Mouse (Mus musculus): ENCODE measurements around the gene Gpr107. TPM values are rescaled to one million over a fixed set of nuclear protein-coding genes. Genes with fewer than 3 reads are reported as not detected.

Gpr107 gene
- polyA plus RNA-seq, 1 experiment from 2014 or later: 23.6 TPM

DNA sequence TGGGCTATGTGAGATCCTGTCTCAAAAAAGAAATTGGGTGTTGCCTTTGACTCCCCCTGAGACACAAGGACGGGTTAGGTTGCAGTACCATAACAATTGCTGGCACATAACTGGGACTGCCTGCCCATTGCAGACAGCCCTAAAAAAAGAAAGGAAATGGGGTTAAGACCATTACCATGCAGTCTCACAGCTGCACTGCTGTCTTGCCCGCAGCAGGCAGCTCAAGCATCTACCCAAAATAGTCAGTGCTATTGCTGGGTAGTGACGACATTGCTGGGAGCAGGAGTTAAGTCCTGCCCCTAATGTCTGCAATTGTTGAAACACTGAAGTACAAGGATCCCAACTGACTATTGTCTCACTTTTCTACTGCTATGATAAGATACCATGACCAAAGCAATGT, 37.5 kb downstream of the Gpr107 start:
- Histone ChIP-seq H3K27ac (ENCODE audit: low read depth) (no peak overlapping the region), H3K27me3 (ENCODE audit: insufficient read depth, low read length) (no peaks in the 10 kb centered on the region), H3K36me3 (ENCODE audit: insufficient read depth) (peaks cover 86% of the 10 kb centered on the region), H3K9me3 (ENCODE audit: low read depth, low read length) (no peaks in the 10 kb centered on the region), H3K4me1 (ENCODE audit: insufficient read depth) (no peaks in the 10 kb centered on the region), H3K4me2 (no peak overlapping the region), H3K4me3 (ENCODE audit: low read depth, low read length) (no peak overlapping the region), H3K9ac (no peak overlapping the region)
- ATAC-seq (ENCODE audit: insufficient read depth) (no peak), DNase-seq (no peak)
- TF ChIP-seq CTCF (IDR thresholded peaks at IDR 0.05; ENCODE audit: low read depth): no peak
- WGBS: 89% methylated on average over 3 of the region's 3 CpGs

DNA sequence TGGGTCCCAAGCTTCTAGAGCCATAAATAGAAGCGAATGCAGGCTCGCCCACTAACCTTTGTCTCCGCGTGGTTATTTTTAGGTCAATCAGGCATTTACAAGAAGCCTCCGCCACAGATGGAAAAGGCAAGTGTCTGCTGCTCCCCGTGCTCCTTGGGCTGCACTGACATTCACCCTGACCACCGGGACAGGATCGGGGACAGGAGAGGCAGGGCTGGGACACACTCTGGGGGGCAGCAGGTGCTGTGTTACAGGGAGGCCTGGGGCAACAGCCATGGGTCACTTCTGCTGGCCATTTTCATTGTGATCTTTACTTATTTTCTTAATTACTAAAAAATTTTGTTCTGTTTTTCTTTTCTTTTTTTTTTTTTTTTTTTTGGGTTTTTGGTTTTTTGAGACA, 39.6 kb downstream of the Gpr107 start:
- Histone ChIP-seq H3K4me2 (no peak overlapping the region), H3K36me3 (ENCODE audit: insufficient read depth) (peaks cover 83% of the 10 kb centered on the region), H3K4me3 (ENCODE audit: low read depth, low read length) (no peak overlapping the region), H3K4me1 (ENCODE audit: insufficient read depth) (no peaks in the 10 kb centered on the region), H3K27me3 (ENCODE audit: insufficient read depth, low read length) (no peaks in the 10 kb centered on the region), H3K9ac (no peak overlapping the region), H3K27ac (ENCODE audit: low read depth) (no peak overlapping the region), H3K9me3 (ENCODE audit: low read depth, low read length) (no peaks in the 10 kb centered on the region)
- no peak for TF ChIP-seq CTCF (IDR thresholded peaks at IDR 0.05; ENCODE audit: low read depth)
- WGBS: 79% methylated on average over 8 of the region's 8 CpGs
- no peak for DNase-seq
- ATAC-seq (ENCODE audit: insufficient read depth): no peak

DNA sequence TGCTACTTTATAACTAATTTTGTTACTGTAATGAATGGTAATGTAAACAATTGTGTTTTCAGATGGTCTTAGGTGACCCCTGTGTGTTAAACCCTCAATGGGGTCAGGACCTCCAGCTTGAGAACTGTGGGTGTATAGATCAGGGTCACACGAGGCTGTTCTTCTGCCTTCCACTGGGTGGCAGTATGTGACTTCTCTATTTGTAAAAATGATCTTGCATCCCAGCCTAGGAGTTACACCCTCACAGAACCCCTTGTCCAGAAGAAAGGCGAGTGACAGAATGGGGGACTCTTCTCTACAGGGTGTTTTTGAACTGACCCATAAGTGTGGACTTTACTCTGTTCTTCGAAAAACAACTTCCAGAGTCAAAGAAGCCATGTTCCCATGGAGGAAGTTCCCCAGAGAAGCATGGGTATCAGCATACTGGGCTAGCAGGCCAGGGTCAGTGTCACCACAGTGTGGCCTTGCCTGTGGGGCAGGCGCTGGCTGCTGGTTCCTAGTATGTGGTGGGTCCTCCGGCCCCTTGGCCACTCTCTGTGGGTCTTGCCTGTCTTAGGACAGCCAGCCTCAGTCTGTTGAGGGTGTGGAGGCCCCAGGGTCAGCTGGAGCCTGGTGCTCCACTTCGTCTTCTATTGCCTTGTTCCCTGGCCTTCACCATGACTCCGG, 42.4 kb downstream of the Gpr107 start:
- no peak overlapping the region for H3K9ac ChIP-seq
- ATAC-seq (ENCODE audit: insufficient read depth): no peak; the same call in 1 of the 2 replicates

DNA sequence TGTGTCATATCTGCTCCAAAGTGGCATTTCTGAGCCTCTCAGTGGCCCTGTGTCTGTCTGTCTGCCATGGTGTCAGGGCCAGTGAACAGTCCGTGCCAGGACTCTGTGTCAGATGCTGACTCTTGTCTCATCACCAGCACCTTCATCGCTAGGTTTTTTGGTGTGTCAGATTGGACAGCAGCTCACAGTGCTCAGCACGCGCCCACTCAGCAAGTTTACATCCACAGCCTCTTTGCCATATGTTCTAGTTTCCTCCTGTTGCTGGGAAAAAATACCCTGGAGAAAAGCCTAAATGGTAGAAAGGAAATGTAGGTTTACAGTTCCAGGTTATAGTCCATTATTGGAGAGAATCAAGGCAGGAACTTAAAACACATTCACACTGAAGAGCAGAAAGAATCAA, 46.5 kb downstream of the Gpr107 start:
- ATAC-seq (ENCODE audit: insufficient read depth) (no peak), DNase-seq (no peak)
- no peaks in the 10 kb centered on the region for H3K27me3 ChIP-seq (ENCODE audit: insufficient read depth, low read length)
- H3K9ac ChIP-seq: no peak overlapping the region
- H3K36me3 ChIP-seq (ENCODE audit: insufficient read depth): peaks cover 51% of the 10 kb centered on the region
- no peak overlapping the region for H3K27ac ChIP-seq (ENCODE audit: low read depth)
- H3K4me2 ChIP-seq: no peak overlapping the region
- TF ChIP-seq CTCF (IDR thresholded peaks at IDR 0.05; ENCODE audit: low read depth): no peak
- no peaks in the 10 kb centered on the region for H3K4me1 ChIP-seq (ENCODE audit: insufficient read depth)
- H3K9me3 ChIP-seq (ENCODE audit: low read depth, low read length): no peaks in the 10 kb centered on the region
- H3K4me3 ChIP-seq (ENCODE audit: low read depth, low read length): no peak overlapping the region
- 78% methylated on average over 4 of the region's 4 CpGs for WGBS

More for the DNA sequence above, 42.4 kb downstream of the Gpr107 start:
- peak; percentile 84 for TF ChIP-seq CTCF (IDR thresholded peaks at IDR 0.05; ENCODE audit: low read depth)
- H3K4me3 ChIP-seq (ENCODE audit: low read depth, low read length): no peak overlapping the region
- H3K27me3 ChIP-seq (ENCODE audit: insufficient read depth, low read length): no peaks in the 10 kb centered on the region
- peak; percentile 85 for DNase-seq
- peaks cover 77% of the 10 kb centered on the region for H3K36me3 ChIP-seq (ENCODE audit: insufficient read depth)
- WGBS: 67% methylated on average over 7 of the region's 7 CpGs
- no peaks in the 10 kb centered on the region for H3K9me3 ChIP-seq (ENCODE audit: low read depth, low read length)
- H3K4me2 ChIP-seq: no peak overlapping the region
- H3K27ac ChIP-seq (ENCODE audit: low read depth): no peak overlapping the region
- H3K4me1 ChIP-seq (ENCODE audit: insufficient read depth): no peaks in the 10 kb centered on the region

DNA sequence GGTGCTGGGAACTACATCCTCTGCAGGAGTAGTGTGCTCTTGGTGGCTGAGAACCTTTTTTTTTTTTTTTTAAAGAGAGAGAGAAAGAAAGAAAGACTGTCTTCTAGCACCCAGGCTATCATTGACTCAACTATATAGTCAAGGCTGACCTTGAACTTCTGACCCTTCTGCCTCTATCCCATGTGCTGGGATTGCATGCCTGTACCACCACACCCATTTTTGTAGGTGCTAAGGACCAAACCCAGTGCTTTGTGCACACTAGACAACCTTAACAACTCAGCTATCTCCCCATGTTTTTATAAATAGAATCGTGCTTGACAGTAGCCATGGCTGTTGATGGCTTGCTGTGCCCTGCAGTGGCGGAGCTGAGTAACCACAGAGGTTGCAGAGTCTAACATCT, 47.9 kb downstream of the Gpr107 start:
- no peak overlapping the region for H3K27ac ChIP-seq (ENCODE audit: low read depth)
- ATAC-seq (ENCODE audit: insufficient read depth) (no peak), DNase-seq (no peak)
- no peak overlapping the region for H3K9ac ChIP-seq
- peaks cover 41% of the 10 kb centered on the region; the same call in 1 of the 2 replicates for H3K36me3 ChIP-seq (ENCODE audit: insufficient read depth)
- no peaks in the 10 kb centered on the region for H3K27me3 ChIP-seq (ENCODE audit: insufficient read depth, low read length)
- H3K4me1 ChIP-seq (ENCODE audit: insufficient read depth): no peaks in the 10 kb centered on the region
- WGBS: 80% methylated on average over 2 of the region's 2 CpGs
- H3K4me2 ChIP-seq: no peak overlapping the region
- H3K9me3 ChIP-seq (ENCODE audit: low read depth, low read length): no peaks in the 10 kb centered on the region
- TF ChIP-seq CTCF (IDR thresholded peaks at IDR 0.05; ENCODE audit: low read depth): no peak
- no peak overlapping the region for H3K4me3 ChIP-seq (ENCODE audit: low read depth, low read length)

DNA sequence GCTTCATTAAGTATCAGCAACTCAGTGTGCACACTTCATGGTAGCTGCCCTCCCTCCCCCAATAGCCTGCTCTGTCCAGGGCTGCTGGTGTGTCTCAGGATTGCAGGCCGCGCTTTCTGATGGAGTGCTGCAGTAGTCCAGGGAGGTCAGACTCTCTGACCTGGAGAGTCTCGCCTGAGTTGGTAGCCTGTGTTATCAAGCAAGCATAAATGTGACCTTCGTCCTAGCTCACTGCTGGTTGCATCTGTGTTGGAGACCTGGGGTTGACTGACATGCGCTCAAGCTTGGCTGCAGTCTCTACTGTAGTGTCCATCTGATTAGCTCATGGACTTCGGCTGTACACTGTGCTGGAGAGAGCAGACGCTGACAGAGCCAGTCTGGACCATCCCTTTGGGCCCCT, 49.7 kb downstream of the Gpr107 start:
- H3K4me2 ChIP-seq: no peak overlapping the region
- H3K9ac ChIP-seq: no peak overlapping the region
- 0 out of 2 replicates have a peak, but pooled peaks have one; percentile 21 for ATAC-seq (ENCODE audit: insufficient read depth)
- no peaks in the 10 kb centered on the region for H3K9me3 ChIP-seq (ENCODE audit: low read depth, low read length)
- no peak overlapping the region for H3K27ac ChIP-seq (ENCODE audit: low read depth)
- no peaks in the 10 kb centered on the region for H3K4me1 ChIP-seq (ENCODE audit: insufficient read depth)
- WGBS: 75% methylated on average over 7 of the region's 7 CpGs
- H3K4me3 ChIP-seq (ENCODE audit: low read depth, low read length): no peak overlapping the region
- H3K36me3 ChIP-seq (ENCODE audit: insufficient read depth): peaks cover 27% of the 10 kb centered on the region; the same call in 1 of the 2 replicates
- DNase-seq: no peak
- no peak for TF ChIP-seq CTCF (IDR thresholded peaks at IDR 0.05; ENCODE audit: low read depth)
- H3K27me3 ChIP-seq (ENCODE audit: insufficient read depth, low read length): no peaks in the 10 kb centered on the region

DNA sequence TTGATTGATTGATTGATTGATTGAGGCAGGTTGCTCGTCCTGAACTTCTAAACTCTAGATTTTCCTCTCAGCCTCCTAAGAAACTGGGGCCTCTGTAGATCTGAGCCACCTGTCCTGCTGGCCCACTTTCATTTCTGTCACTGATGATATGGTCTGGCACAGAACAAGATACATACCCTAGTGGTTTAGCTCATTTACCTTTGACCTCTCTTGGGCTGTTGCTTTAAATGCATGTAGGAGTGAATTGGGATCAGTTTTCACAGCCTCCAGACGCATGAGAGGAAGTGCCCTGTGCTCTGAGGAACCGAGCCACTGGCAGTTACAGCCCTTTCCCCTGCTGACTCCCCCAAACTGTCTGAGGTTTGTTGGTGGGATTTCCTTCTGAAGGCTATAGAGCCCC, 50.2 kb downstream of the Gpr107 start:
- Histone ChIP-seq H3K36me3 (ENCODE audit: insufficient read depth) (peaks cover 25% of the 10 kb centered on the region; the same call in 1 of the 2 replicates), H3K4me2 (no peak overlapping the region), H3K27me3 (ENCODE audit: insufficient read depth, low read length) (no peaks in the 10 kb centered on the region), H3K9ac (no peak overlapping the region), H3K27ac (ENCODE audit: low read depth) (no peak overlapping the region), H3K9me3 (ENCODE audit: low read depth, low read length) (no peaks in the 10 kb centered on the region), H3K4me1 (ENCODE audit: insufficient read depth) (no peaks in the 10 kb centered on the region), H3K4me3 (ENCODE audit: low read depth, low read length) (no peak overlapping the region)
- 43% methylated on average over 3 of the region's 3 CpGs for WGBS
- DNase-seq: no peak
- ATAC-seq (ENCODE audit: insufficient read depth): no peak
- no peak for TF ChIP-seq CTCF (IDR thresholded peaks at IDR 0.05; ENCODE audit: low read depth)
